Comparison of ENCODE assay signal across 10 mouse cellular contexts in the genomic region with DNA sequence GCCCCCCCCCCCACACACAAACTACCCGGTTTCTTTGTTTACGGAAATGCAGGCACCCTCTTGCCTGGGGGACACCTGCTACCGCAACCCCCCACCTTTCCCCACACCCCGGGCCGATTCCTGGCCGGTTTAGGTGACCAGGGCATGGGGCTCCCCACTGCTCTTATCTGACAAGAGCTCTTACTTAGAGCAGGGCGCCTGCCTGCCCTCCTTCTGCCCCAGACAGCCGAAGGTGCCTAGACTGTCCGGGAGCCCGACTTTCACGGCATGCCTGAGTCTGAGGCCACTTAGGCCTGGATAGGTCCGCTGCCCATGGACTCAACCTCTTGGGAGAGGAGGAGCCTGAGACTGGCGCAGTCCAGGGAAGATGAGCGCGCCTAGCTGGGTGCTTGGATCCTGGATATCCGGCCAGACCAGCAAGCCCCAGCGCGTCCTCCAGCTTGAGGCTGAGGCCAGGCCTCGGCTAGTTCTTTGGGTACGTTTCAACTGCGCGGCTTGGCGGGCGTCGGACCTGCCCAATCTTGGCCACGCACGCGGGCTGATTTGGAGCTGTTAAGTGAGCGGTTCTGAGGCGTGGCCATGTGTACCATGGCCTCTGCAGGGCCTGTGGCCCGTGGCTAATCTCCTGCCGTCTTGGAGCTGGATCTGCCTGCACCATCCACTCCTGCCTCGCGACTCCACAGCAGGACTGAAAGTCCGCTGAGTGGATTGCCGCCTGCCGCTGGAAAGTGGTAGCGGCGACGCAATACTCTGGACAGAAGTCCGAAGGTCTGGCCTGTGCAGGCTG. TPM values are rescaled to one million over a fixed set of nuclear protein-coding genes. Genes with fewer than 3 reads are reported as not detected.
A peak's percentile ranks its signal among the peaks of the same experiment; 100 is the strongest.
DNase-seq lines count a peak whose midpoint lies in the region; ATAC-seq and TF ChIP-seq lines count a peak whose summit lies in the region.
"Had no signal": no experiment of that assay in that cellular context is flagged by ENCODE, and none has a peak within 500 bp of the region (broad histone marks: within the 10 kb centered on the region; RNA-seq: fewer than 3 reads in every experiment).

No protein-coding gene starts in this region.

- no peak overlapping the region for H3K27ac ChIP-seq in gastrocnemius, adult 2 months
- H3K27ac ChIP-seq in embryonic facial prominence, embryonic 11.5 days (replicated peaks; ENCODE audit: low read depth, low read length): no peak overlapping the region
- no peak overlapping the region for H3K27ac ChIP-seq in liver, embryonic 11.5 days (ENCODE audit: low read depth, low read length)
- H3K27ac ChIP-seq in stomach, embryonic 16.5 days (ENCODE audit: low read length): no peak overlapping the region

- TF ChIP-seq CTCF in gastrocnemius, adult 2 months (IDR thresholded peaks at IDR 0.05): peak; percentile 28; the same call in 1 of the 2 replicates

- H3K4me2 ChIP-seq in embryonic facial prominence, embryonic 11.5 days (ENCODE audit: low read depth, low read length): peak overlapping the region; percentile 40
- H3K4me2 ChIP-seq in liver, embryonic 11.5 days: peak overlapping the region; percentile 46
- peak overlapping the region; percentile 35 for H3K4me2 ChIP-seq in stomach, embryonic 16.5 days (ENCODE audit: low read depth, low read length)

- no peak for DNase-seq in gastrocnemius, adult 2 months
- no peak for DNase-seq in gastrocnemius, postnatal 10 days
- DNase-seq in embryonic facial prominence, embryonic 11.5 days (ENCODE audit: low spot score): peak; percentile 63
- peak; percentile 45 for DNase-seq in induced T-regulatory cell, adult 2 months (ENCODE audit: low read depth)
- DNase-seq in liver, embryonic 11.5 days (ENCODE audit: low spot score): peak; percentile 46
- no peak for DNase-seq in adrenal gland, adult 8-10 months
- DNase-seq in adrenal gland, postnatal 4 days (ENCODE audit: low spot score in 2 of 2): no peak

- H3K27me3 ChIP-seq in embryonic facial prominence, embryonic 11.5 days (ENCODE audit: control insufficient read depth, insufficient read depth, low read length): peaks cover 52% of the 10 kb centered on the region
- peaks cover 86% of the 10 kb centered on the region for H3K27me3 ChIP-seq in liver, embryonic 11.5 days (replicated peaks; ENCODE audit: control insufficient read depth, insufficient read depth, low read length)
- peaks cover 79% of the 10 kb centered on the region for H3K27me3 ChIP-seq in stomach, embryonic 16.5 days (ENCODE audit: control insufficient read depth, insufficient read depth, low read length)

- 1% methylated on average over 39 of the region's 41 CpGs for WGBS in embryonic facial prominence, embryonic 11.5 days
- 4% methylated on average over 41 of the region's 41 CpGs for WGBS in liver, embryonic 11.5 days
- WGBS in stomach, embryonic 16.5 days: 3% methylated on average over 41 of the region's 41 CpGs

- ATAC-seq in embryonic facial prominence, embryonic 11.5 days (replicated peaks; ENCODE audit: insufficient number of reproducible peaks, low FRiP score, low TSS enrichment, low read depth): no peak
- ATAC-seq in liver, embryonic 11.5 days (replicated peaks; ENCODE audit: low FRiP score): no peak
- ATAC-seq in stomach, embryonic 16.5 days (ENCODE audit: insufficient read depth, low FRiP score): no peak

- H3K4me3 ChIP-seq in gastrocnemius, adult 2 months: peak overlapping the region; percentile 23; the same call in 1 of the 2 replicates
- H3K4me3 ChIP-seq in embryonic facial prominence, embryonic 11.5 days (ENCODE audit: low read depth, low read length): no peak overlapping the region
- peak overlapping the region; percentile 17; the same call in 1 of the 2 replicates for H3K4me3 ChIP-seq in liver, embryonic 11.5 days (ENCODE audit: low read depth, low read length)
- peak overlapping the region; percentile 9 for H3K4me3 ChIP-seq in stomach, embryonic 16.5 days (replicated peaks; ENCODE audit: low read length)

- H3K4me1 ChIP-seq in embryonic facial prominence, embryonic 11.5 days (ENCODE audit: control insufficient read depth, insufficient read depth, low read length): peaks cover 8% of the 10 kb centered on the region
- peaks cover 35% of the 10 kb centered on the region for H3K4me1 ChIP-seq in liver, embryonic 11.5 days (replicated peaks; ENCODE audit: control insufficient read depth, insufficient read depth, low read length)
- peaks cover 42% of the 10 kb centered on the region for H3K4me1 ChIP-seq in stomach, embryonic 16.5 days (ENCODE audit: control insufficient read depth, insufficient read depth, low read length)

- no peaks in the 10 kb centered on the region for H3K36me3 ChIP-seq in embryonic facial prominence, embryonic 11.5 days (replicated peaks; ENCODE audit: control insufficient read depth, insufficient read depth, low read depth, low read length)
- no peaks in the 10 kb centered on the region for H3K36me3 ChIP-seq in liver, embryonic 11.5 days (ENCODE audit: control insufficient read depth, insufficient read depth, low read length)
- no peaks in the 10 kb centered on the region for H3K36me3 ChIP-seq in stomach, embryonic 16.5 days (ENCODE audit: control insufficient read depth, insufficient read depth, low read length)

- peak overlapping the region; percentile 29 for H3K9ac ChIP-seq in embryonic facial prominence, embryonic 11.5 days (replicated peaks; ENCODE audit: low read length)
- H3K9ac ChIP-seq in liver, embryonic 11.5 days (ENCODE audit: low read depth, low read length): no peak overlapping the region
- H3K9ac ChIP-seq in stomach, embryonic 16.5 days (ENCODE audit: low read length): peak overlapping the region; percentile 28; the same call in 1 of the 2 replicates

- H3K9me3 ChIP-seq in embryonic facial prominence, embryonic 11.5 days (replicated peaks; ENCODE audit: control insufficient read depth, low read length): no peaks in the 10 kb centered on the region
- H3K9me3 ChIP-seq in liver, embryonic 11.5 days (ENCODE audit: control insufficient read depth, low read length): no peaks in the 10 kb centered on the region
- no peaks in the 10 kb centered on the region for H3K9me3 ChIP-seq in stomach, embryonic 16.5 days (replicated peaks; ENCODE audit: control insufficient read depth, low read length)

- intact Hi-C loops in gastrocnemius, adult 2 months (cut with DNase I): loop anchor here (5.0 kb wide), 2 partner anchors 43 to 83 kb away; a partner anchor contains a TSS

RNA-seq across cellular contexts. Expression of a gene that starts 4.0 kb away (rescaled TPM):
- 1 to 10 TPM; 1.5 to 1.6 TPM for total RNA-seq in gastrocnemius, adult 2 months (2021)
- 1 to 10 TPM; 2.3 to 4.7 TPM for total RNA-seq in gastrocnemius, postnatal 10 days (2021)
- polyA plus RNA-seq in embryonic facial prominence, embryonic 11.5 days (2014; fragmentation: Nextera tagmentation; extraction: Ambion mirVana): 10.3 and 12.2 TPM in 2 replicates
- polyA plus RNA-seq in liver, embryonic 11.5 days (2014; fragmentation: Nextera tagmentation; extraction: Ambion mirVana): 6.5 and 7.1 TPM in 2 replicates
- 5.8 and 6.4 TPM in 2 replicates for polyA plus RNA-seq in stomach, embryonic 16.5 days (2015; fragmentation: Nextera tagmentation; extraction: Ambion mirVana)
- total RNA-seq in adrenal gland, adult 8-10 months (2022): 10 to 100 TPM; 15.3 to 24.0 (median 16.5) TPM
- total RNA-seq in adrenal gland, postnatal 4 days (2021): 10 to 100 TPM; 10.8 to 15.5 TPM

RNA-seq across cellular contexts. Expression of a gene that starts 22.0 kb away (rescaled TPM):
- total RNA-seq in gastrocnemius, adult 2 months (2021): under 1 TPM; 0.69 to 0.95 TPM
- 1 to 10 TPM; 2.3 to 3.0 TPM for total RNA-seq in gastrocnemius, postnatal 10 days (2021)
- polyA plus RNA-seq in embryonic facial prominence, embryonic 11.5 days (2014; fragmentation: Nextera tagmentation; extraction: Ambion mirVana): 87.1 and 91.8 TPM in 2 replicates
- polyA plus RNA-seq in liver, embryonic 11.5 days (2014; fragmentation: Nextera tagmentation; extraction: Ambion mirVana): 22.1 and 22.2 TPM in 2 replicates
- polyA plus RNA-seq in stomach, embryonic 16.5 days (2015; fragmentation: Nextera tagmentation; extraction: Ambion mirVana): 15.2 and 16.5 TPM in 2 replicates
- 1 to 10 TPM; 4.6 to 8.1 (median 5.6) TPM for total RNA-seq in adrenal gland, adult 8-10 months (2022)
- 10 to 100 TPM in 1 of 2 experiments, 1 to 10 TPM in 1; 9.5 to 10.1 TPM for total RNA-seq in adrenal gland, postnatal 4 days (2021)

RNA-seq across cellular contexts. Expression of a gene that starts 41.3 kb away (rescaled TPM):
- total RNA-seq in gastrocnemius, adult 2 months (2021): 1 to 10 TPM; 2.1 to 2.2 TPM
- 1 to 10 TPM; 6.2 to 9.1 TPM for total RNA-seq in gastrocnemius, postnatal 10 days (2021)
- 4.4 and 4.8 TPM in 2 replicates for polyA plus RNA-seq in embryonic facial prominence, embryonic 11.5 days (2014; fragmentation: Nextera tagmentation; extraction: Ambion mirVana)
- 5.1 TPM in 2 replicates for polyA plus RNA-seq in liver, embryonic 11.5 days (2014; fragmentation: Nextera tagmentation; extraction: Ambion mirVana)
- polyA plus RNA-seq in stomach, embryonic 16.5 days (2015; fragmentation: Nextera tagmentation; extraction: Ambion mirVana): 8.5 and 10.1 TPM in 2 replicates
- total RNA-seq in adrenal gland, adult 8-10 months (2022): 100 to 1,000 TPM in 1 of 4 experiments, 10 to 100 TPM in 3; 70.8 to 227 (median 87.4) TPM
- total RNA-seq in adrenal gland, postnatal 4 days (2021): 10 to 100 TPM; 69.7 to 76.8 TPM

RNA-seq across cellular contexts. Expression of a gene that starts 56.8 kb away (rescaled TPM):
- total RNA-seq in gastrocnemius, adult 2 months (2021): not detected
- not detected for total RNA-seq in gastrocnemius, postnatal 10 days (2021)
- polyA plus RNA-seq in embryonic facial prominence, embryonic 11.5 days (2014; fragmentation: Nextera tagmentation; extraction: Ambion mirVana): not detected in 2 replicates
- not detected in 2 replicates for polyA plus RNA-seq in liver, embryonic 11.5 days (2014; fragmentation: Nextera tagmentation; extraction: Ambion mirVana)
- not detected in 2 replicates for polyA plus RNA-seq in stomach, embryonic 16.5 days (2015; fragmentation: Nextera tagmentation; extraction: Ambion mirVana)
- total RNA-seq in adrenal gland, adult 8-10 months (2022): not detected
- total RNA-seq in adrenal gland, postnatal 4 days (2021): not detected
- total RNA-seq: CH12.LX had no signal
- polyA plus RNA-seq: cortical plate, adult 2 months had no signal

Comparison
In these comparisons a context has a peak if more than half of its experiments do, and no peak if none do; other contexts are left out.
1. DNase-seq: peak in embryonic facial prominence, embryonic 11.5 days (single experiment), induced T-regulatory cell, adult 2 months (single experiment) and liver, embryonic 11.5 days (single experiment); none in gastrocnemius, adult 2 months (single experiment), gastrocnemius, postnatal 10 days (single experiment), adrenal gland, adult 8-10 months (single experiment) and adrenal gland, postnatal 4 days (0 of 2).
2. RNA of a gene that starts 41.3 kb away (total RNA-seq): 70.8 to 227 TPM in adrenal gland, adult 8-10 months and 69.7 to 76.8 TPM in adrenal gland, postnatal 4 days; 6.2 to 9.1 TPM in gastrocnemius, postnatal 10 days and 2.1 to 2.2 TPM in gastrocnemius, adult 2 months; every median in the first group is over 4 times any median in the second.
3. Peak in every context shown above with its lines, with median percentiles within 50 percentile points of each other: H3K4me2 ChIP-seq.